Mouse (Mus musculus): ENCODE data around the gene Tmem8.
"Not testable (repeated sequence)": the region's sequence is repeated elsewhere in the genome, so short reads cannot be mapped to it uniquely, and the experiment has no call there.

Gene Tmem8

GRCm38 (mm10) chr17:26111722-26112121 is 1.4 kb upstream of the Tmem8 start:
- no peak for DNase-seq (ENCODE audit: low spot score in 2 of 2)

GRCm38 (mm10) chr17:26112751-26113150 is 348 bp upstream of the Tmem8 start:
- no peak for DNase-seq (ENCODE audit: low spot score in 2 of 2)

GRCm38 (mm10) chr17:26114061-26114460 is 962 bp downstream of the Tmem8 start:
- no peak for DNase-seq (ENCODE audit: low spot score in 2 of 2)

GRCm38 (mm10) chr17:26114461-26114860 is 1.4 kb downstream of the Tmem8 start:
- not testable (repeated sequence) for DNase-seq (ENCODE audit: low spot score in 2 of 2)

- DNase-seq (ENCODE audit: low spot score in 2 of 2) = no peak
These were observed 2.3 kb downstream of the Tmem8 start for GRCm38 (mm10) chr17:26115205-26115898.

- no peak for DNase-seq (ENCODE audit: low spot score in 2 of 2)
These were observed 2.9 kb downstream of the Tmem8 start for GRCm38 (mm10) chr17:26115956-26116487.

GRCm38 (mm10) chr17:26116503-26117258 is 3.6 kb downstream of the Tmem8 start:
- no peak for DNase-seq (ENCODE audit: low spot score in 2 of 2)

- DNase-seq (ENCODE audit: low spot score in 2 of 2) = no peak
These were observed 6.9 kb downstream of the Tmem8 start for GRCm38 (mm10) chr17:26119766-26120710.

GRCm38 (mm10) chr17:26122431-26123140 is 9.5 kb downstream of the Tmem8 start:
- DNase-seq (ENCODE audit: low spot score in 2 of 2) = no peak

GRCm38 (mm10) chr17:26123267-26123684 is 10.2 kb downstream of the Tmem8 start, which contains the start of gene Mrpl28:
Mrpl28 (plus strand) TSS chr17:26123500.
- peak; percentile 79 to 81 for DNase-seq (ENCODE audit: low spot score in 2 of 2)

- DNase-seq (ENCODE audit: low spot score in 2 of 2) = no peak
These were observed 11.5 kb downstream of the Tmem8 start for GRCm38 (mm10) chr17:26124560-26124959.

- DNase-seq (ENCODE audit: low spot score in 2 of 2) = no peak
These were observed 12.1 kb downstream of the Tmem8 start for GRCm38 (mm10) chr17:26125226-26125625.

- DNase-seq (ENCODE audit: low spot score in 2 of 2) = no peak
These were observed 18.1 kb downstream of the Tmem8 start for GRCm38 (mm10) chr17:26131062-26131732.

GRCm38 (mm10) chr17:26131856-26132853 is 19.1 kb downstream of the Tmem8 start:
- DNase-seq (ENCODE audit: low spot score in 2 of 2) = no peak

- no peak for DNase-seq (ENCODE audit: low spot score in 2 of 2)
These were observed 24.1 kb downstream of the Tmem8 start for GRCm38 (mm10) chr17:26137106-26137750.

GRCm38 (mm10) chr17:26137751-26138130 is 24.6 kb downstream of the Tmem8 start:
- no peak for DNase-seq (ENCODE audit: low spot score in 2 of 2)

GRCm38 (mm10) chr17:26138239-26138836 is 25.2 kb downstream of the Tmem8 start, which contains the start of gene Axin1:
Axin1 (plus strand) TSS chr17:26138688.
- DNase-seq (ENCODE audit: low spot score in 2 of 2) = peak; percentile 74 to 85

GRCm38 (mm10) chr17:26138901-26139381 is 25.8 kb downstream of the Tmem8 start:
- DNase-seq (ENCODE audit: low spot score in 2 of 2) = no peak
